Mouse (Mus musculus) spleen, adult 2 months (tissue): ENCODE results near the gene Gcm1.

Source experiments
- CTCF ChIP-seq: fragments of 200-500 bp; IDR thresholded peaks from 2 replicates; pipeline ENCODE4 v1.5.1; 2011; ENCODE audit warnings: mild to moderate bottlenecking, inconsistent platforms; ENCODE audit not compliant: insufficient read depth, insufficient read length, insufficient replicate concordance; ENCODE audit errors: extremely low read depth
- POLR2A ChIP-seq: fragments of 200-500 bp; IDR thresholded peaks from 2 replicates; pipeline ENCODE4 v1.6.1; 2011; ENCODE audit warnings: low read depth, low read length, inconsistent platforms

GRCm38 (mm10) chr9:78038755-78039489 lies 12.8 kb upstream of the Gcm1 start:
- TF ChIP-seq CTCF (peak; percentile 100), POLR2A (no peak)
